Mouse (Mus musculus): Measurements from ENCODE around the gene Magi1. TPM values are rescaled to one million over a fixed set of nuclear protein-coding genes. Genes with fewer than 3 reads are reported as not detected.

Magi1 gene
- total and polyA plus RNA-seq, 3 experiments, result 4.1 to 16.5 (median 14.0) TPM

DNA sequence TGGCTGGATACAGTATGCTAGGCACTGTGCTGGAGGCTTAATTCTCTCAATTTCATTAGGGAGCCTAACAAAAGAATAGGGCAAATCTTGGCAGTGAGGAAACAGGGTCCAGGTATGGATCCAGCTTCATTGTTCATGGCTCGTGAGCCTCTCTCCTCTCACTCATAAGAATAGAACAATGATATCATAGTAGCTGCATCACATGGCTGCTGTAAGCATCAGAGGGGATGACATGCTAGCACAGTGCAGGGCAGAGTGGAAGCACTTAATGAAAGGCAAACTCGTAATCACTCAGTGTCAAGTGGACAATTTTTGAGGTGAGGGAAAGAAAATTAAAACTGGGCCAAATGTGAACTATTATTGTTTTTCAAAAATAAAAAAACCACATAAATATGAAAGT lies 337.1 kb downstream of the Magi1 start:
- Histone ChIP-seq H3K79me2 (replicated peaks; ENCODE audit: control insufficient read depth, insufficient read depth, low read length) (no peaks in the 10 kb centered on the region), H3K4me3 (no peak overlapping the region), H3K9ac (ENCODE audit: low read depth, low read length) (no peak overlapping the region), H3K27ac (no peak overlapping the region; the same call in 1 of the 2 replicates), H3K36me3 (ENCODE audit: control insufficient read depth, insufficient read depth, low read length) (no peaks in the 10 kb centered on the region), H3K27me3 (ENCODE audit: control insufficient read depth, insufficient read depth, low read length) (no peaks in the 10 kb centered on the region), H3K4me1 (ENCODE audit: control insufficient read depth, insufficient read depth, low read length) (peaks cover 2% of the 10 kb centered on the region; the same call in 1 of the 2 replicates)
- no peak for DNase-seq
- TF ChIP-seq CTCF (IDR thresholded peaks at IDR 0.05) (no peak), POLR2A (IDR thresholded peaks at IDR 0.05; ENCODE audit: insufficient read depth, low read depth, low read length) (no peak), EP300 (IDR thresholded peaks at IDR 0.05; ENCODE audit: insufficient read depth, low read depth, low read length) (no peak)
- intact Hi-C loops (cut with DNase I), result no loop called here
- 31% methylated on average over 2 of the region's 2 CpGs for WGBS

DNA sequence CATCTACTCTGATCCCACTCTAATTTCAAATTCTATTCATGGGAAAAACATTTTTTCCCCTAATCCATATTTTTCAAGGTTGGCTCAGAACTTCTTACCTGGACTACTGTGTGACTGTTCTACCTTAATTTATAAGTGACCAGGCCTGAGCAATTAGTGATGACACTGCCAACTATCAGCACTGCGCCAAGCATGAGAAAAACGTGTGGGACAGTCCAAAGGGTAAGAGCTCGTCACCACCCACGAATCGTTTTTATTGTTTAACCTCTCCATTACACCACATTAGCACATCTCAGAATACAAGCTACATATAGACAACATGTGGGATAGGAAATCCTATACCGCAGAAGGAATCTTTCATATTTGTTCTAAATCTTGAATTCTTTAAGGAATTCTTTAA lies 347.4 kb downstream of the Magi1 start:
- H3K9ac ChIP-seq (ENCODE audit: low read depth, low read length), result no peak overlapping the region
- no peaks in the 10 kb centered on the region for H3K27me3 ChIP-seq (ENCODE audit: control insufficient read depth, insufficient read depth, low read length)
- DNase-seq, result no peak
- WGBS, result 81% methylated on average over 6 of the region's 6 CpGs
- no peak overlapping the region for H3K4me3 ChIP-seq
- no peaks in the 10 kb centered on the region for H3K4me1 ChIP-seq (ENCODE audit: control insufficient read depth, insufficient read depth, low read length)
- intact Hi-C loops (cut with DNase I), result no loop called here
- TF ChIP-seq POLR2A (IDR thresholded peaks at IDR 0.05; ENCODE audit: insufficient read depth, low read depth, low read length), result no peak
- TF ChIP-seq EP300 (IDR thresholded peaks at IDR 0.05; ENCODE audit: insufficient read depth, low read depth, low read length), result no peak
- TF ChIP-seq CTCF (IDR thresholded peaks at IDR 0.05), result no peak
- no peak overlapping the region for H3K27ac ChIP-seq
- peaks cover 2% of the 10 kb centered on the region for H3K79me2 ChIP-seq (replicated peaks; ENCODE audit: control insufficient read depth, insufficient read depth, low read length)
- no peaks in the 10 kb centered on the region; the same call in 1 of the 2 replicates for H3K36me3 ChIP-seq (ENCODE audit: control insufficient read depth, insufficient read depth, low read length)

DNA sequence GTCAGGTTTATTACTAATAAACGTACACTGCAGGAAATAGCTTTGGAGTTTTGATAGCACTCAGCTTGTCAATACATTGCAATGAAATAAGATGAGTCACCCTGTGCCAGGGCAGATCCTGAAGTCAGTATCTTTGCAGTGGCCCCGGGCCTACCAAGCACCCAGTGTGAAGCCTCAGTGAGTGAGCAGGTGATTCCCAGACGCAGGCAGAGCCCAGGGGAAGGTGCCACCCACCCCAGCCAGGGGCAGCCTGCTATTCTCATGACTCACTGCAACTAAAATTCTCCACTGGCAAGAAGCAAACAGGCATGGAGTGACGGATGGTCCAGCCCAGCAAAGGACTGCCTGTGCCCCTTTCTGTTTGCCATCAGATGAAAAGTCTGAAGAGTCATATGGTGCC lies 347.9 kb downstream of the Magi1 start:
- no peak overlapping the region for H3K27ac ChIP-seq
- no peak overlapping the region for H3K4me3 ChIP-seq
- peaks cover 2% of the 10 kb centered on the region for H3K79me2 ChIP-seq (replicated peaks; ENCODE audit: control insufficient read depth, insufficient read depth, low read length)
- H3K9ac ChIP-seq (ENCODE audit: low read depth, low read length), result no peak overlapping the region
- 62% methylated on average over 4 of the region's 4 CpGs for WGBS
- no peak for DNase-seq
- TF ChIP-seq EP300 (IDR thresholded peaks at IDR 0.05; ENCODE audit: insufficient read depth, low read depth, low read length) (no peak), CTCF (IDR thresholded peaks at IDR 0.05) (no peak), POLR2A (IDR thresholded peaks at IDR 0.05; ENCODE audit: insufficient read depth, low read depth, low read length) (no peak)
- no peaks in the 10 kb centered on the region for H3K27me3 ChIP-seq (ENCODE audit: control insufficient read depth, insufficient read depth, low read length)
- no peaks in the 10 kb centered on the region for H3K4me1 ChIP-seq (ENCODE audit: control insufficient read depth, insufficient read depth, low read length)
- intact Hi-C loops (cut with DNase I), result no loop called here
- no peaks in the 10 kb centered on the region; the same call in 1 of the 2 replicates for H3K36me3 ChIP-seq (ENCODE audit: control insufficient read depth, insufficient read depth, low read length)

DNA sequence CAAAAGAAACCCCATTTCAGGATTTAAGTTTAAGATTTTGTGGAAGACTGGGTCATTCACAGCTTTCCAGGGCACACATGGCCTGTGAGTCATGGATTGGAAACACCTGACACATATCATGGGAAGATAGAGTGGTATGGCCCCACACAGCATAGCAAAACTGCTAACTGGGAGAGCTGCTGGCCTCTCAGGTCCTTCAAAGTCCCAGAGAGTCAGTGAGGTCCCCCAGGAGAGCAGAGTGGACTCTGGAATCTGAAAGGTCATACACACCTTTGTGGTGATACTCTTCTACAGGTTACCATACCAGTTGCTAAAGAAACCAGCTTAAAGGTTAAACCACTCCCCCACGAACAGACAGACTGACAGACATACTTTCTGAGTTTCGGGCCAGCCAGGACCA lies 349.0 kb downstream of the Magi1 start:
- Histone ChIP-seq H3K27me3 (ENCODE audit: control insufficient read depth, insufficient read depth, low read length) (no peaks in the 10 kb centered on the region), H3K4me1 (ENCODE audit: control insufficient read depth, insufficient read depth, low read length) (no peaks in the 10 kb centered on the region), H3K9ac (ENCODE audit: low read depth, low read length) (no peak overlapping the region), H3K36me3 (ENCODE audit: control insufficient read depth, insufficient read depth, low read length) (no peaks in the 10 kb centered on the region; the same call in 1 of the 2 replicates), H3K27ac (no peak overlapping the region), H3K4me3 (no peak overlapping the region), H3K79me2 (replicated peaks; ENCODE audit: control insufficient read depth, insufficient read depth, low read length) (peaks cover 2% of the 10 kb centered on the region)
- intact Hi-C loops (cut with DNase I), result loop anchor here (5.0 kb wide), 1 partner anchor 38 kb away; no protein-coding TSS in a partner anchor
- WGBS, result 84% methylated on average over 2 of the region's 2 CpGs
- DNase-seq, result no peak
- no peak for TF ChIP-seq POLR2A (IDR thresholded peaks at IDR 0.05; ENCODE audit: insufficient read depth, low read depth, low read length)
- no peak for TF ChIP-seq EP300 (IDR thresholded peaks at IDR 0.05; ENCODE audit: insufficient read depth, low read depth, low read length)
- no peak for TF ChIP-seq CTCF (IDR thresholded peaks at IDR 0.05)

DNA sequence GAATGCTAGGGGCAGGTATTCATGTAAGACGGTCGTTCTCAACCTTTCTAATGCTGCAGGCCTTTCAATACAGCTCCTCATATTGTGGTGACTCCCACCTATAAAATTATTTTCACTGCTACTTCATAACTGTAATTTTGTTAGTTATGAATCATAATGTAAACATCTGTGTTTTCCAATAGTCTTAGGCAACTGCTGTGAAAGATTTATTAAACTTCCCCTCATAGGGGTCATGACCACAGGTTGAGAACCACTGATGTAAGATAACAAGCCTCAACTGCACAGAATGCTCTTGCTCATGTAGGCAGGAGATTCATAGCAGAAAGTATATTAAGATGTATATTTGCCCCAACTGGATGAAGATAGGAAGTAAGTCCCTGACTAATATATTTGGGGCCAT lies 359.1 kb downstream of the Magi1 start:
- Histone ChIP-seq H3K9ac (ENCODE audit: low read depth, low read length) (no peak overlapping the region), H3K4me1 (ENCODE audit: control insufficient read depth, insufficient read depth, low read length) (no peaks in the 10 kb centered on the region), H3K27ac (no peak overlapping the region), H3K79me2 (replicated peaks; ENCODE audit: control insufficient read depth, insufficient read depth, low read length) (no peaks in the 10 kb centered on the region; the same call in 1 of the 2 replicates), H3K27me3 (ENCODE audit: control insufficient read depth, insufficient read depth, low read length) (no peaks in the 10 kb centered on the region), H3K36me3 (ENCODE audit: control insufficient read depth, insufficient read depth, low read length) (no peaks in the 10 kb centered on the region), H3K4me3 (no peak overlapping the region)
- no peak for DNase-seq
- 95% methylated on average over 2 of the region's 2 CpGs for WGBS
- TF ChIP-seq EP300 (IDR thresholded peaks at IDR 0.05; ENCODE audit: insufficient read depth, low read depth, low read length), result no peak
- intact Hi-C loops (cut with DNase I), result no loop called here

DNA sequence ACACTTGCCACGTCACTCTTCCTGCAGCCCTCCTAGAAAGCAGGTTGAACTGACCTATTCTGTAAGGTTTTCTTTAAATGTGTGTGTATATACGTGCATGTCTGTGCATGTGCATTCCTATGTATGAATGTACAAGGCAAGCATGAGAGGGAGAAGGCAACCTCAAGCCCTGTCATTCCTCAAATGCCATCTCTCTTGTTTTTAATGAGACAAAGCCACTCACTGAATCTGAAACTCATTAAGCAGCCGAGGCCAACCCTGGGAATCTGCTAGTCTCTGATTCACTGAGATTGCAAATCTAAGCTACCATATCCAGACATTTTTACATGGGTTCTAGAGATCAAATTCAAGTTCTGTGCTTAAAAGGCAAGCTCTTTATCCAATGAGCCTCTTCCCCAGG lies 359.7 kb downstream of the Magi1 start:
- 80% methylated on average over 3 of the region's 3 CpGs for WGBS
- DNase-seq, result no peak
- Histone ChIP-seq H3K4me1 (ENCODE audit: control insufficient read depth, insufficient read depth, low read length) (no peaks in the 10 kb centered on the region), H3K36me3 (ENCODE audit: control insufficient read depth, insufficient read depth, low read length) (no peaks in the 10 kb centered on the region), H3K79me2 (replicated peaks; ENCODE audit: control insufficient read depth, insufficient read depth, low read length) (no peaks in the 10 kb centered on the region; the same call in 1 of the 2 replicates), H3K27ac (no peak overlapping the region), H3K27me3 (ENCODE audit: control insufficient read depth, insufficient read depth, low read length) (no peaks in the 10 kb centered on the region), H3K4me3 (no peak overlapping the region), H3K9ac (ENCODE audit: low read depth, low read length) (no peak overlapping the region)
- intact Hi-C loops (cut with DNase I), result no loop called here
- no peak for TF ChIP-seq POLR2A (IDR thresholded peaks at IDR 0.05; ENCODE audit: insufficient read depth, low read depth, low read length)
- TF ChIP-seq EP300 (IDR thresholded peaks at IDR 0.05; ENCODE audit: insufficient read depth, low read depth, low read length), result no peak
- TF ChIP-seq CTCF (IDR thresholded peaks at IDR 0.05), result no peak
